Mouse (Mus musculus) thymus, postnatal 10 days (tissue): ENCODE data around the gene Ppp5c.
A peak's percentile ranks its signal among the peaks of the same experiment; 100 is the strongest.

Experiments used
- DNase-seq, 2 experiments: peaks; one replicate each; pipeline ENCODE4 v3.0.0; 2021; ENCODE audit warnings: low spot score in 2 of 2

Gene Ppp5c

DNA sequence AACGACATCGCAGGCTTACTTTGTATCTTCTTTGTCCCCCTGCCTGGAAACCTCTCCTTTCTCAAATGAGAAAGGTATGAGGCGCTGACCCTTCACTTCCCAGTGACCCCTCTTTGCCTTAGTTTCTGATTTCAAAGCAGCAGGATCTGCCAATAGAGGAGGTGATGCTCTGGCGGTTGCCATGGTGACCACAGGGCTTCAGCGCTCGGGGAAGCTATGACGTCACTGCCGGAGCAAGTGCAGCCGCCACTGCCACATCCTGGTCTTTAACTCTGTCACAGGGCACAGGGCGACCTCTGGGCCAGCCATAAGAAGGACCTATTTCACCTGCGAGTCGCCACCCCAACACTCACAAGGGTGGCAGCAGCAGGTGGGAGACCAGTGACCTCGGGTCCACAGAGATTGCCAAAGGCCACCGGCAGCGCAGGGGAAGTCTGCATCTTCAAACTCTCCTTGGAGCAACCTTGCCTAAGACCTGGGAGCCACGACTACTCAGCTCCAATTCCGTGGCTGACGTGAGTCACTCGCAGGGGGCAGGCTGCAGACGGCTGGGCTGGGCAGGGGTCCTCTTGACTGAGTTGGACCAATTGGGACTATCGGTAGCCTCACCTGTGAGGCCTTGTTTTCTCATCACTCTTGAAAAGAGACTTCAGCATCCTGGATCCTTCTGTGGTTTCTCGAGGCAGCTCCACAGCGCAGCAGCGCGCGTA is 44.7 kb downstream of the Ppp5c start, which contains the start of gene Gm42372:
Gene Gm42372 (plus strand): TSS at position 228 of the 710 bp plus-strand sequence.
- peak; percentile 85 to 87 for DNase-seq

DNA sequence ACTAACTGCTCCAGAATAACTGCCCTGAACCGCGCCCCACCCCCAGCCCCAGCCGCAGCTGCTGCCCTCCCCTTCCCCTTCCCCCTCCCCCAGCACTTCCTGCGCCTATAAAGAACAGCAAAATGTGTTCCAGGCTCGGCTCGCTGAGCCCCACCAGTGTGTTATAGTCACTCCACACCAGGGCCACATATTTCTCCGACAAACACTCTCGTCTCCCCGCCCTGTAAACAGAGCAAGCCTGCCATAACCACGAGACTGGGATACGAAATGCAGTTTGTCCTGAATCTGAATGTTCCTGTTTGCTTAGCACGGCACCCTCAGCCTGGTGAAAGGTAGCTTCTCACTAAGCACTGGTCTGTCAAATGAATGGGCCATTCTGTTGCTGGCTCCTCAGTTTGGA is 47.4 kb downstream of the Ppp5c start:
- peak; percentile 74 to 84 for DNase-seq

DNA sequence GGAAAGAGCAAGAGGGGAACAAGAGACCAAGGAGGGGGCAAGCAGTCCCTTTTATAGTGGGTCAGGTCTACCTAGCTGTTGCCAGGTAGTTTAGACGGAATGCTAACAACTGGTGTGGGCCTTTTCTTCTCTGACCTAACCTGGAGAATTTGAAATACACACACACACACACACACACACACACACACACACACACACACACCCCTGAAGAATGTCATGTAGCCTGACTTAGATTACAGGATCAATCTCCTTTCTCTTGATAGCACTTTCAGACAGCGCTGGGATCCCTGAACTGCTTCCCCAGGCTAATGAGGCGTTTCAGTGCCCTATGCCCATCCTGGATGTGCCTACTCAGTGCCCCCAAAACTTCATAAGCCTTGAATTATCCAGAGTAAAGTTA is 49.1 kb downstream of the Ppp5c start:
- no peak for DNase-seq

DNA sequence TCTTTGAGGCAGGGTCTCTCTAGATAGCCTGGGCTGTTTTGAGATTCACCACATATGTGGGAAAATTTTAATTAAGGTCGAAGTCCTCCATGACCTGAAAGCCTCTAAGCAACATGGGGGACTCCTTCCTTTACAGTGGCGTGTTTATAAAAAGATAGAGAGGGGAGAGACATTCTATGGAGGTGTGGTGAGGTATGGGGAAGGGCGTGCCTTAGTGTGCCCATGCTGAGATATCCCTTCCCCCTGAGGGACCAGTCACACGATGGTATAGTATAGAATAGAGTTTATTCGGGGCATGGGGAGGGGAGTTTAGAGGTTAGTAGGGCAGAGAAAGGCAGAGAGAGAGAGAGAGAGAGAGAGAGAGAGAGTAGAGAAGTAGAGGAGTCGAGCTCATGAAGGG is 49.6 kb downstream of the Ppp5c start:
- no peak for DNase-seq

DNA sequence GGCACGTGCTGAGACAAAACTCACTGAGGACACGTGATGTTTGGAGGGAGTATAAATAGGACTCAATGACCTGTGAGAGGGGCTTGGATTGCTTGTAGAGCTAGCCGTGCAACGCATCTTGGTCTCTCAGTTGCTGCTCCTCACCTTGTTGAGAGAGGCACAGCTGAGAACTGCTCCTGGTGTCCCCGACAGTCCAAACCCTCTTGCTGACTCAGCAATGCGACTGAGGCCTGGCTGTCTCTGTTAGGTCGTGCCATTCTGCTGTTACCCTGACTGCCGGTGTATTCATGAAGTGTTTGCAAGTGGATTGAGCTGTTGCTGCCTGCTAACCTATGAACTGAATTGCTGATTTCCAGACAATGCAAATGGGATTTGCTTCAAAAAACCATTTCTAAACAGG is 51.4 kb downstream of the Ppp5c start:
- no peak for DNase-seq

DNA sequence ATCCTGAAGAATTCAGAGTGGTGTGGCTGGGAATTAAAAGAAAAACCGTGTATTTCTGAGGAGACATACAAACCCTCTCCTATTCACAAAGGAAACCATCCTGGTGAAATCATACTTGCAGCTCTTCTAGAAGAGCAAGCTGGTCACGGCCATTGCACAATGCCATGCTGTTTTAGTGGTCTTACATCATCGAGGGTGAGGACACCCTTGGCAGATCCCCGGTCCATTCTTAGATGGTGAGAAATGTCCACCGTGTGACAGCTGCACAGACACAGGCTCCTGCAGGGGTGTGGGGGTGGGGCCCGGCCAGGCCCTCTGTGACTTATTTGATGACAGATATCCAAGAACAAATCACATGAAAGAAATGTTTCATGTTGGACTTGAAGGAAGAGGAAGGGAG is 53.7 kb downstream of the Ppp5c start:
- DNase-seq = no peak

DNA sequence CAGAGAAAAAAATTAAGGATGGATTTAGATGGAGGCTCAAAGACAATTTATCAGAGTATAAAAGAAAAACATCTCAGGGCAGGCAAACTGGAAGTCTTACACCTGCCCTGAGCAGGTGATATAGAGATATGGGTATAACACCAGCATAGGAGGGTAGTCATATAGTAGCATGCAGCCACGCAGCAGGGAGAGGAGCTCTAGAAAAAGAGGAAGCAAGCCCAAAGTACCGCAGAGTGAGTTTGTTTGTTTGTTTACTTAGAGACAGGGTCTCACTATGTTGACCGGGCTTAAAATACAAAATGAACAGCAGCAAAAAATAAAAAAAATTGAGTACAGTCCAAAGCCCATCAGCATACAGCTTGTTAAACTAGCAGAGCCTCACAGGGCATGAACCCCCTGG is 56.6 kb downstream of the Ppp5c start:
- no peak for DNase-seq

DNA sequence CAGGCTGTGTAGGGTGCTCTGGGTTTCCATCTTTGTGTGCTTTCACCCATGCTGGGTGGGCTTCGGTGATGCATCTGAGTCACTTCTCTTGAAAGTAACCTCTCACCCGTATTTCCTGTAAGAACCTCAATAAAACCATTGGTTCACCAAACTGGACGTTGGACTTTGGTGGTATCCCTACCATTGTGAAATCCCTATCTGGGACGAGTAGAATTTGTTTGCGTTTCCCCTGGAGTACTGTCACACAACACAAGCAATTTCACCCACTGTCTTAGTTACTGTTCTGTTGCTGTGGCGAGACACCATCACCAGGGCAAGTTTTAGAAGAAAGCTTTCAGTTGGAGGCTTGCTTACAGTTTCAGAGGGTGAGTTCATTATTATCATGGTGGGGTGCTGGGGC is 59.3 kb downstream of the Ppp5c start:
- DNase-seq = no peak

DNA sequence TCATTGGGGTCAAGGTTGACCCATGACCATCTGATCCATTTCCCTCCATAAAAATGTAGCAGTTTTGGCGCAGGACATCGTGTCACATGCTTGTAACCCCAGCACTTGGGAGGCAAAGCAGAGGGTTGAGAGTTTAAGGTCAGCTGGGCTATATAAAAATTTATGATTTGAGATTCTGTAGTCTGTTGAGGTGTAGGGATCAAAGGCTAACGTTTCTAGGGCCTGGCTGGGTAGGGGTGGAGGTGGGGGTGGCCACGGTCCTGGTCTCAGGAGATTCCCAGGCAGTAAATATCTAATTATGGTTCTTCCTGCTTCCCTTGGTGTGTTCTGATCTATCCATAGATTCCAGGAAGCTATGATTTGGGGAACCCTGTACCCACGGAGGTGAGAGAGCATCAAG is 66.0 kb downstream of the Ppp5c start:
- no peak for DNase-seq

DNA sequence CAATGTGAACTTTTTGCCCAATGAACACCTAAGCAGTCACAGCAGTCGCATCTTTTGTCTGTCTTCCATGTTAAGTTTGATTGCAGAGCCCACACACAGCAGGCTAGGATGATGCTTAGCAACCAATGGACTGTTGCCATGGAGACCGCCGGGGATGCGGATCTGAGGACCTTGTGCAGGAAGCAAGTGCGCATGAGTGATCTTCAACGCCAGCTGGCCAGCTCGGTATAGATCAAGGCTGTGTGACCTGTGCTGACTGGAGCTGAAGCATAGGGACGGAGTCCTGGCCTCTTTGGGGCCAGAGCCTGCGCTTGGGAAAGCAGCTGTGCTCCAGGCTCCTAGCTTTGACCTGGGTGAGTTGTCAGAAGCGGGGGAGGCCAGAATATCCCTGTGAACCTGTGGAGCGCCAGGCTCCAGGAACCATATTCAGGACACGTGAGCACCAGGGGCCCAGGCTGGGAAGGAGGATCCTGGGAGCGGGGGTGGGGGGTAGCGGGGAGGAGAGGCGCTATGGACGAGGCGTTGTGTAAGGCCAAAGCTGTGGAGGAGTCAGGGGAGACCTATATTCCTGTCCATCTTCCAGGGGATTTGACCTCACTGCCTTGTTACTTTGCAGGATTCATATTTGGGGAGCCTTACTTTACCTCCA is 68.1 kb downstream of the Ppp5c start, which contains the start of gene Pnmal1:
Gene Pnmal1 (plus strand): TSS at position 141 of the 649 bp plus-strand sequence.
- DNase-seq = no peak

DNA sequence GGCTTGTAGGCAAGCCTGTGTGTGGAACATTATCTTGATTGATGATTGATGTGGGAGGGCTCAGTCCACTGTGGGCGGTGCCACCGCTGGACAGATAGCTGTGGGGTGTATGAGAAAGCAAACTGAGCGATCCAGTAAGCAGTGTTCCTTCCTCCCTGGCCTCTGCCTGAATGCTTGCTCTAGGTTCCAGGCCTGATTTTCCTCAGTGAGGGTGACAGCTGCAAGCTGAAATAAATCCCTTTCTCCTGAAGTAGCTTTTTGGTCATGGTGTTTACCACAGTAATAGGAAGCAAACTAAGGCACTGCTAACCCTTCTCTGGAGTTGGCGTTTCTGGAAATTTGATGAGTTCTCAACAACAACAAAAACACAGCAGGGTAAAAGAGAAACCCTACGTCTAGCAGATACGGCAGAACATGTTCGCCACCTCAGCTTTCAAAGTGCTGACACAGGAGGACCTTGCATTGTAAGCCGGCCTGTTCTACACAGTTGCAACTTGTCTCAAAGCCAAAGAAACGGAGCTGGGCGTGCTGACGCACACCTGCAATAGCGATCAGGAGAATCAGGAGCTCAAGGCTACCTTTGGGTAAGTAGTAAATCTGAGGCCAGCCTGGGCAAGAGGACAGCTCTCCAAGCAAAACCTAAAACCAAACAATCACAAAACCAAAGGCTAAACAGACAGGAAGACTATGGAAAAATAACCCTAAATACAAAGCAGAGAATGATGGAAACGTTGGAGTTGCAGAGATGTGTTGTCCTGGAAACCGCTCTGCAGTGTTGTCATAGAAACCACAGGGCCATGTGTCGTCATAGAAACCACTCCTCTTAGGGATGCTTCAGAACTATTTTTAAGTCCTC is 71.1 kb downstream of the Ppp5c start:
- DNase-seq = no peak

DNA sequence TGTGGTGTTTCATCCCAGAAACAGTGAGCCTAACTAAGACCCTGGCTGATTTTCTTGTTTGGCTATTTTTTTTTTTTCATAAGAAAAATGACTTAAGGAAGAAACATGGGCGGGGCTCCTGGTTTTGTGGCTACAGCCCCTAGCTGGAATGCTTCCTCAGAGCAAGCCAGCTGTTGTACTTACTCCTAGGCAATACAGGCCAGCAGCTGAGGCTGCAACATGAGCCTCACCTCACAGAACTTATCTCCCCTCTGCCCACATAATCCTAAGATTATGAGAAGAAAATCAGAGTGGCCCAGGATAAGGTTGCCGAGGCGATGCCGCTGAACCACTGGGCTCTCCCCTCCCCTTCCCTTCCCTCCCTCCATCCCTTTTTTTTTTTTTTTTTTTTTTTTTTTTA is 72.0 kb downstream of the Ppp5c start:
- no peak for DNase-seq
